ENCODE assay signal across 9 mouse cellular contexts in genomic region chr5:114468007-114468406, GRCm38 (mm10). TPM values are rescaled to one million over a fixed set of nuclear protein-coding genes. Genes with fewer than 3 reads are reported as not detected.
DNase-seq lines count a peak whose midpoint lies in the region; ATAC-seq and TF ChIP-seq lines count a peak whose summit lies in the region.
"Had no signal": no experiment of that assay in that cellular context is flagged by ENCODE, and none has a peak within 500 bp of the region (broad histone marks: within the 10 kb centered on the region; RNA-seq: fewer than 3 reads in every experiment).

No protein-coding gene starts in this region.

- H3K4me1 ChIP-seq in liver, embryonic 12.5 days, result peaks cover 14% of the 10 kb centered on the region; the same call in 1 of the 2 replicates
- H3K4me1 ChIP-seq in liver, postnatal 0 days (ENCODE audit: insufficient read depth), result no peaks in the 10 kb centered on the region; the same call in 1 of the 2 replicates
- peaks cover 21% of the 10 kb centered on the region for H3K4me1 ChIP-seq in forebrain, embryonic 14.5 days (ENCODE audit: control insufficient read depth, insufficient read depth, low read length)
- peaks cover 28% of the 10 kb centered on the region for H3K4me1 ChIP-seq in intestine, embryonic 15.5 days (replicated peaks)
- peaks cover 27% of the 10 kb centered on the region for H3K4me1 ChIP-seq in neural tube, embryonic 15.5 days

- no peak for DNase-seq in liver, postnatal 0 days
- no peak for DNase-seq in forebrain, embryonic 14.5 days (ENCODE audit: low spot score)
- no peak for DNase-seq in right cerebral cortex, postnatal 14 days
- DNase-seq in urinary bladder, postnatal 14 days (ENCODE audit: low spot score), result no peak

- 57% methylated on average over 4 of the region's 4 CpGs for WGBS in liver, embryonic 12.5 days (ENCODE audit: insufficient replicate concordance)
- WGBS in liver, postnatal 0 days (ENCODE audit: insufficient replicate concordance), result 75% methylated on average over 4 of the region's 4 CpGs
- 27% methylated on average over 4 of the region's 4 CpGs for WGBS in forebrain, embryonic 14.5 days
- 51% methylated on average over 4 of the region's 4 CpGs for WGBS in intestine, embryonic 15.5 days
- 48% methylated on average over 4 of the region's 4 CpGs for WGBS in neural tube, embryonic 15.5 days

- H3K9ac ChIP-seq in liver, embryonic 12.5 days, result no peak overlapping the region
- H3K9ac ChIP-seq in liver, postnatal 0 days (replicated peaks), result no peak overlapping the region
- peak overlapping the region; percentile 4; the same call in 1 of the 2 replicates for H3K9ac ChIP-seq in forebrain, embryonic 14.5 days (ENCODE audit: low read length)
- H3K9ac ChIP-seq in intestine, embryonic 15.5 days, result peak overlapping the region; percentile 26; the same call in 1 of the 2 replicates
- H3K9ac ChIP-seq in neural tube, embryonic 15.5 days (replicated peaks), result peak overlapping the region; percentile 43; the same call in 1 of the 2 replicates
- H3K9ac ChIP-seq: liver, embryonic 15.5 days had no signal

- no peak for ATAC-seq in liver, embryonic 12.5 days
- no peak for ATAC-seq in liver, postnatal 0 days
- 0 out of 2 replicates have a peak, but pooled peaks have one; percentile 9 for ATAC-seq in forebrain, embryonic 14.5 days
- no peak for ATAC-seq in intestine, embryonic 15.5 days
- ATAC-seq in neural tube, embryonic 15.5 days (ENCODE audit: low FRiP score), result no peak

- TF ChIP-seq EP300 in liver, postnatal 0 days (IDR thresholded peaks at IDR 0.05; ENCODE audit: low read depth), result no peak

- peaks cover 6% of the 10 kb centered on the region; the same call in 1 of the 2 replicates for H3K27me3 ChIP-seq in liver, embryonic 12.5 days (replicated peaks)
- H3K27me3 ChIP-seq in liver, postnatal 0 days (ENCODE audit: insufficient read depth, low read length), result no peaks in the 10 kb centered on the region
- peaks cover 4% of the 10 kb centered on the region; the same call in 1 of the 2 replicates for H3K27me3 ChIP-seq in forebrain, embryonic 14.5 days (replicated peaks; ENCODE audit: control insufficient read depth, insufficient read depth, low read length)
- H3K27me3 ChIP-seq in intestine, embryonic 15.5 days (replicated peaks), result no peaks in the 10 kb centered on the region
- no peaks in the 10 kb centered on the region for H3K27me3 ChIP-seq in neural tube, embryonic 15.5 days (replicated peaks)

- no peaks in the 10 kb centered on the region for H3K9me3 ChIP-seq in liver, embryonic 12.5 days (replicated peaks)
- H3K9me3 ChIP-seq in liver, postnatal 0 days (ENCODE audit: low read length), result no peaks in the 10 kb centered on the region
- no peaks in the 10 kb centered on the region for H3K9me3 ChIP-seq in forebrain, embryonic 14.5 days (replicated peaks; ENCODE audit: control insufficient read depth, low read length)
- H3K9me3 ChIP-seq in intestine, embryonic 15.5 days, result no peaks in the 10 kb centered on the region
- no peaks in the 10 kb centered on the region for H3K9me3 ChIP-seq in neural tube, embryonic 15.5 days (replicated peaks)
- H3K9me3 ChIP-seq: liver, embryonic 15.5 days had no signal

- H3K36me3 ChIP-seq in liver, embryonic 12.5 days, result no peaks in the 10 kb centered on the region
- no peaks in the 10 kb centered on the region for H3K36me3 ChIP-seq in liver, postnatal 0 days (replicated peaks; ENCODE audit: insufficient read depth, low read length)
- no peaks in the 10 kb centered on the region for H3K36me3 ChIP-seq in forebrain, embryonic 14.5 days (ENCODE audit: control insufficient read depth, insufficient read depth, low read length)
- H3K36me3 ChIP-seq in intestine, embryonic 15.5 days, result no peaks in the 10 kb centered on the region
- no peaks in the 10 kb centered on the region for H3K36me3 ChIP-seq in neural tube, embryonic 15.5 days
- H3K36me3 ChIP-seq: liver, embryonic 15.5 days had no signal

- no peak for TF ChIP-seq CTCF in liver, postnatal 0 days (IDR thresholded peaks at IDR 0.05; ENCODE audit: low read depth)

- no peak overlapping the region for H3K4me3 ChIP-seq in liver, embryonic 12.5 days
- H3K4me3 ChIP-seq in liver, postnatal 0 days (ENCODE audit: low read depth, low read length), result no peak overlapping the region
- H3K4me3 ChIP-seq in forebrain, embryonic 14.5 days (ENCODE audit: low read depth, low read length), result no peak overlapping the region
- H3K4me3 ChIP-seq in intestine, embryonic 15.5 days (replicated peaks), result no peak overlapping the region
- no peak overlapping the region for H3K4me3 ChIP-seq in neural tube, embryonic 15.5 days (replicated peaks)
- H3K4me3 ChIP-seq: myocyte had no signal

- H3K27ac ChIP-seq in liver, embryonic 12.5 days, result peak overlapping the region; percentile 20; the same call in 1 of the 2 replicates
- H3K27ac ChIP-seq in liver, postnatal 0 days (ENCODE audit: low read depth), result no peak overlapping the region
- H3K27ac ChIP-seq in forebrain, embryonic 14.5 days (ENCODE audit: low read depth, low read length), result peak overlapping the region; percentile 88
- peak overlapping the region; percentile 81 for H3K27ac ChIP-seq in intestine, embryonic 15.5 days
- peak overlapping the region; percentile 78 for H3K27ac ChIP-seq in neural tube, embryonic 15.5 days (replicated peaks)
- H3K27ac ChIP-seq: liver, embryonic 15.5 days had no signal

- H3K4me2 ChIP-seq in liver, embryonic 12.5 days, result no peak overlapping the region
- no peak overlapping the region for H3K4me2 ChIP-seq in liver, postnatal 0 days (ENCODE audit: low read depth, low read length)
- H3K4me2 ChIP-seq in forebrain, embryonic 14.5 days (ENCODE audit: low read length), result peak overlapping the region; percentile 44
- H3K4me2 ChIP-seq in intestine, embryonic 15.5 days (replicated peaks), result peak overlapping the region; percentile 59; the same call in 1 of the 2 replicates
- H3K4me2 ChIP-seq in neural tube, embryonic 15.5 days, result peak overlapping the region; percentile 57

RNA-seq across cellular contexts. Expression of gene Mvk, which starts 23.9 kb away (rescaled TPM):
- polyA plus RNA-seq in liver, embryonic 12.5 days (2016; fragmentation: Nextera tagmentation; extraction: Ambion mirVana), result 34.6 and 35.2 TPM in 2 replicates
- polyA plus RNA-seq in liver, postnatal 0 days (2015; fragmentation: Nextera tagmentation; extraction: Ambion mirVana), result 9.4 and 10.7 TPM in 2 replicates
- 55.9 and 58.6 TPM in 2 replicates for polyA plus RNA-seq in forebrain, embryonic 14.5 days (2014; fragmentation: Nextera tagmentation; extraction: Ambion mirVana)
- 59.8 and 63.5 TPM in 2 replicates for polyA plus RNA-seq in intestine, embryonic 15.5 days (2015; fragmentation: Nextera tagmentation; extraction: Ambion mirVana)
- polyA plus RNA-seq in neural tube, embryonic 15.5 days (2015; fragmentation: Nextera tagmentation; extraction: Ambion mirVana), result 70.2 and 78.1 TPM in 2 replicates

RNA-seq across cellular contexts. Expression of gene Mmab, which starts 24.1 kb away (rescaled TPM):
- 17.7 and 17.9 TPM in 2 replicates for polyA plus RNA-seq in liver, embryonic 12.5 days (2016; fragmentation: Nextera tagmentation; extraction: Ambion mirVana)
- polyA plus RNA-seq in liver, postnatal 0 days (2015; fragmentation: Nextera tagmentation; extraction: Ambion mirVana), result 3.8 and 4.5 TPM in 2 replicates
- polyA plus RNA-seq in forebrain, embryonic 14.5 days (2014; fragmentation: Nextera tagmentation; extraction: Ambion mirVana), result 18.2 and 18.6 TPM in 2 replicates
- polyA plus RNA-seq in intestine, embryonic 15.5 days (2015; fragmentation: Nextera tagmentation; extraction: Ambion mirVana), result 31.5 and 33.7 TPM in 2 replicates
- polyA plus RNA-seq in neural tube, embryonic 15.5 days (2015; fragmentation: Nextera tagmentation; extraction: Ambion mirVana), result 36.1 and 37.4 TPM in 2 replicates

Comparison
In these comparisons a context has a peak if more than half of its experiments do, and no peak if none do; other contexts are left out.
1. H3K4me2 ChIP-seq: peak in forebrain, embryonic 14.5 days (single experiment), intestine, embryonic 15.5 days (single experiment) and neural tube, embryonic 15.5 days (single experiment); none in liver, embryonic 12.5 days (single experiment) and liver, postnatal 0 days (single experiment).
2. H3K9ac ChIP-seq: peak in forebrain, embryonic 14.5 days (single experiment), intestine, embryonic 15.5 days (single experiment) and neural tube, embryonic 15.5 days (single experiment); none in liver, embryonic 12.5 days (single experiment) and liver, postnatal 0 days (single experiment).